Mouse (Mus musculus): Measurements from ENCODE around the gene Med25.

- TF ChIP-seq CEBPB (IDR thresholded peaks at IDR 0.05; ENCODE audit: insufficient read depth, poor library complexity, severe bottlenecking) (no peak), POLR2A (IDR thresholded peaks at IDR 0.05; ENCODE audit: insufficient read length, low read depth) (no peak), POLR2AphosphoS2 (IDR thresholded peaks at IDR 0.05; ENCODE audit: insufficient read length, low read depth) (no peak), USF1 (IDR thresholded peaks at IDR 0.05; ENCODE audit: low read depth) (no peak), SRF (IDR thresholded peaks at IDR 0.05; ENCODE audit: control insufficient read depth, insufficient read length, low read depth) (no peak), REST (IDR thresholded peaks at IDR 0.05; ENCODE audit: insufficient read depth, insufficient read length) (no peak)
These were observed 2.7 kb upstream of the Med25 start for GRCm38 (mm10) chr7:44895206-44895592.
